Mouse (Mus musculus): Measurements from ENCODE around the gene Crhr2. TPM values are rescaled to one million over a fixed set of nuclear protein-coding genes. Genes with fewer than 3 reads are reported as not detected.

Gene Crhr2
- polyA plus RNA-seq, 1 experiment: 2.1 TPM

- no peak for DNase-seq (ENCODE audit: low read depth)
- TF ChIP-seq POLR2A (IDR thresholded peaks at IDR 0.05; ENCODE audit: borderline replicate concordance, extremely low read depth, insufficient read depth, insufficient read length, poor library complexity, severe bottlenecking) (no peak), CTCF (IDR thresholded peaks at IDR 0.05; ENCODE audit: borderline replicate concordance, extremely low read depth, insufficient read depth, insufficient read length) (no peak)
Observed at GRCm38 (mm10) chr6:55123056-55123455, 9.8 kb downstream of the Crhr2 start.

DNA sequence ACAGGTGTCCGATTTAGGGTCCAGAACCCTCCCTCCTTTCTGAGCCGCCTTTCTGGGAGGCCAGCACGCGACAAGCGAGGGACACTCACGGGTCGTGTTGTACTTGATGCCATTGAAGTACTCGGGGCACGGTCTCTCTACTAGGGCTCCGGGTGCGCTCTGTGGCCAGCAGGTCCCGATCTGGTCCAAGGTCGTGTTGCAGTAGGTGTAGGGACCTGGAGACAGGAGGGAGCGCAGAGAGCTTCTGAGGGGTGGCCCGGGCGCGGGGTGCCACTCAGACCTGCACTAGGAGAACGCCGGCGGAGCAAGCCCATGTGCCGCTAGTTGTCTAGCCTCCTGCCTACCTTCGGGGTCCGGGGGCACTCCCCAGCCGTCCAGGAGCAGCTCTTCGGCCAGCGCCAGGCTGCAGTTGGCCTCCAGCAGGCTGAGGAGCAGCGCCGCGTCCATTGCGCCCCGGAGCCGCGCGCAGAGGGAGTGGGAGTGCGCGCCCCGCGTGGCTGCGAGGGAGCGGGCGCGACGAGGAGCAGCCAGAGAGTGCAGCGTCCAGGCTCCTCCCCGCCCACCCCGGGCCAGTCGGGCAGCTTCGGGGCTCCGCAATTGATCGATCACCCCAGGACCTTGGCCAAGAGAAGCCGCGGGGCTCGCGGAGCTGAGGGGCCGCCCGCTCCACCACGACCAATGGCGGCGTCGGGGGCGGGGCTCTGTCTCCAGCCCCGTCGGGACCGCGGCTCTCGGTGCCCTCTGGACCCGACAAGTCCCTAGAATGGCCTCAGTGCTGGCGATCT is 15.3 kb downstream of the Crhr2 start:
- DNase-seq (ENCODE audit: low read depth): peak; percentile 12
- TF ChIP-seq POLR2A (IDR thresholded peaks at IDR 0.05; ENCODE audit: borderline replicate concordance, extremely low read depth, insufficient read depth, insufficient read length, poor library complexity, severe bottlenecking) (no peak), CTCF (IDR thresholded peaks at IDR 0.05; ENCODE audit: borderline replicate concordance, extremely low read depth, insufficient read depth, insufficient read length) (no peak)

GRCm38 (mm10) chr6:55108358-55108757 is 24.5 kb downstream of the Crhr2 start:
- peak; percentile 27 for DNase-seq (ENCODE audit: low read depth)
- no peak for TF ChIP-seq POLR2A (IDR thresholded peaks at IDR 0.05; ENCODE audit: borderline replicate concordance, extremely low read depth, insufficient read depth, insufficient read length, poor library complexity, severe bottlenecking)
- TF ChIP-seq CTCF (IDR thresholded peaks at IDR 0.05; ENCODE audit: borderline replicate concordance, extremely low read depth, insufficient read depth, insufficient read length): no peak

DNA sequence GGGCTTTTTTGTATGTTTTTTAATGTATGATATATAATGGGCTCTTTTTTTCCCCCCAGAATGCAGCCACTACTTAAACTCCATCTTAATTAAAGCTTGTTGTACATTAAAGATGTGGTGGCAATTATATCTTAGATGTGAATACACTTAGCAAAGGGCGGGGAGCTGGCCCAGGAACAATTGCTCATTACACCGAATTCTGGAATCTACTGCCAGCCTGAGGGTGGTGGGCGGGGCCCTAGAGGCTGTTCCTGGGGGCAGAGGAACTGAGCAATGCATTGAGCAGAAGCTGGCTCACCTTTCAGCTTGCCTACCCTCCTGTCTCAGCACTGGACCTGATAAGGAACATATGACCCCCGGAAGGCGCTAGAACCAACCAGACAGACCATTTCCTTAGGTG is 34.2 kb downstream of the Crhr2 start:
- TF ChIP-seq POLR2A (IDR thresholded peaks at IDR 0.05; ENCODE audit: borderline replicate concordance, extremely low read depth, insufficient read depth, insufficient read length, poor library complexity, severe bottlenecking): no peak
- no peak for TF ChIP-seq CTCF (IDR thresholded peaks at IDR 0.05; ENCODE audit: borderline replicate concordance, extremely low read depth, insufficient read depth, insufficient read length)
- peak; percentile 79 for DNase-seq (ENCODE audit: low read depth)

DNA sequence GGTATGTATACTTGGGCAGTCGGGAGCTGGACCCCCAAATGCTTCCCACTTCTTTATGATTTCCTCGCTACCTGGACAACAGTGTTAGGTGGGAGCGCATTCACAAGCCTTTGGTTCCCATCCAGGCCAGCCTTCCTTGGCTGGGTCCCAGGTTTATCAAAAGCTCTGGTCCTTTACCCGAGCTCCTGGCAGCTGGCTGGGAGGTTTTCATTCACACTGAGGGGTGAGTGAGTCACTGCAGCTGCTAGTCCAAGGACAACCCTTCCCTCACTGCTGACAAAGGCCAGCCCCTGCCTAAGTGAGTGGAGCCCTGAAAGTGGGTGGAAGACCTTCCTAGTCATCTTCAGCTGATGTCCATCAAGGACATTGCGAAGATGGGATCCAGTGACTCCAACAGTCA is 34.8 kb downstream of the Crhr2 start:
- DNase-seq (ENCODE audit: low read depth): peak; percentile 84

GRCm38 (mm10) chr6:55093431-55094146 is 39.2 kb downstream of the Crhr2 start:
- TF ChIP-seq CTCF (IDR thresholded peaks at IDR 0.05; ENCODE audit: borderline replicate concordance, extremely low read depth, insufficient read depth, insufficient read length) (no peak), POLR2A (IDR thresholded peaks at IDR 0.05; ENCODE audit: borderline replicate concordance, extremely low read depth, insufficient read depth, insufficient read length, poor library complexity, severe bottlenecking) (no peak)
- DNase-seq (ENCODE audit: low read depth): no peak

More for the DNA sequence above, 34.8 kb downstream of the Crhr2 start:
- TF ChIP-seq POLR2A (IDR thresholded peaks at IDR 0.05; ENCODE audit: borderline replicate concordance, extremely low read depth, insufficient read depth, insufficient read length, poor library complexity, severe bottlenecking): no peak
- TF ChIP-seq CTCF (IDR thresholded peaks at IDR 0.05; ENCODE audit: borderline replicate concordance, extremely low read depth, insufficient read depth, insufficient read length): no peak

GRCm38 (mm10) chr6:55091396-55091795 is 41.4 kb downstream of the Crhr2 start:
- DNase-seq (ENCODE audit: low read depth): no peak
- TF ChIP-seq POLR2A (IDR thresholded peaks at IDR 0.05; ENCODE audit: borderline replicate concordance, extremely low read depth, insufficient read depth, insufficient read length, poor library complexity, severe bottlenecking) (no peak), CTCF (IDR thresholded peaks at IDR 0.05; ENCODE audit: borderline replicate concordance, extremely low read depth, insufficient read depth, insufficient read length) (no peak)

- DNase-seq (ENCODE audit: low read depth): no peak
- TF ChIP-seq CTCF (IDR thresholded peaks at IDR 0.05; ENCODE audit: borderline replicate concordance, extremely low read depth, insufficient read depth, insufficient read length) (no peak), POLR2A (IDR thresholded peaks at IDR 0.05; ENCODE audit: borderline replicate concordance, extremely low read depth, insufficient read depth, insufficient read length, poor library complexity, severe bottlenecking) (no peak)
Observed at GRCm38 (mm10) chr6:55090639-55091038, 42.2 kb downstream of the Crhr2 start.

DNA sequence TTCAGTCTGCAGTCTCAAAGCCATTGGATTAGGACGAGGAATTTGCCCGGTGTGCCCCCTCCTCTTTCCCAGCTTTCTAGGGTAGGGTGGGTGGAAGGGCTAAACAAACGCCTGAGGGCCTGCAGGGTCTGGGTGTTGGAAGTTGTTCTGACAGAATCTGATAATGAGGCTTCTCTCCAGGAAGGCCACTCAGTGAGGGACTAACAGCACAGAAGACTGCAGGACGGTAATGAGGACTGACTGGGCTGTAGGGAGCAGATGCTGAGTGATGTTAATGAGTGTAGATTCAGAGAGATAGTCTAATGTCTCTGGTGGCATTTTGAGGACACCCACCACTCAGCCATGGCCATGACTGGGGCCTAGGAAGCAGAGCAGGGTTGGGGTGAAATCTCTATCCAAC is 45.5 kb downstream of the Crhr2 start:
- DNase-seq (ENCODE audit: low read depth): peak; percentile 11
- TF ChIP-seq CTCF (IDR thresholded peaks at IDR 0.05; ENCODE audit: borderline replicate concordance, extremely low read depth, insufficient read depth, insufficient read length): no peak
- TF ChIP-seq POLR2A (IDR thresholded peaks at IDR 0.05; ENCODE audit: borderline replicate concordance, extremely low read depth, insufficient read depth, insufficient read length, poor library complexity, severe bottlenecking): no peak

- DNase-seq (ENCODE audit: low read depth): peak; percentile 57
- TF ChIP-seq POLR2A (IDR thresholded peaks at IDR 0.05; ENCODE audit: borderline replicate concordance, extremely low read depth, insufficient read depth, insufficient read length, poor library complexity, severe bottlenecking): no peak
- no peak for TF ChIP-seq CTCF (IDR thresholded peaks at IDR 0.05; ENCODE audit: borderline replicate concordance, extremely low read depth, insufficient read depth, insufficient read length)
Observed at GRCm38 (mm10) chr6:55082261-55083051, 50.4 kb downstream of the Crhr2 start.

DNA sequence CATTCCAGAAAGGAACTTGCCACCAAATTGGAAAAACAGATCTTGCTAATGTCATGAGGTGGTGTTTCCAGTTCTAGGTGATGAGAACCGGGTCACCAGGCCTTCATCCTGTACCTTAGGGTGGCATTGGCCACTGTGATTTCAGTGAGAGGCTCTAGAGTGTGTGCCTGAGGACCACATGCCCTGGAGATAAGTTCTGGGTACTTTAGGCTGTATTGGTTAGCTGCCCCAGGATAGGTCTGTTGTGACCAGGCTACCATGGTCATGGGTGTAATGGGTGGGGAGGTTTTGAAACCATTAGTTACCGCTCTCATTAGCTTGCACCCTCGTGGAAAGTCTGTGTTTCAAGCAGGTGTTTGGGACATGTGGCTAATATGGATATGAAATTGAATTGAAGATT is 51.4 kb downstream of the Crhr2 start:
- TF ChIP-seq POLR2A (IDR thresholded peaks at IDR 0.05; ENCODE audit: borderline replicate concordance, extremely low read depth, insufficient read depth, insufficient read length, poor library complexity, severe bottlenecking) (no peak), CTCF (IDR thresholded peaks at IDR 0.05; ENCODE audit: borderline replicate concordance, extremely low read depth, insufficient read depth, insufficient read length) (no peak)
- no peak for DNase-seq (ENCODE audit: low read depth)
